Mouse (Mus musculus) fat pad, adult 2 months (tissue): ENCODE data around the gene Rpp21.
"Not testable (repeated sequence)": the region's sequence is repeated elsewhere in the genome, so short reads cannot be mapped to it uniquely, and the experiment has no call there.

Source experiments
- DNase-seq: peaks from one replicate; pipeline ENCODE4 v3.0.0-alpha.2; 2011; ENCODE audit warnings: low read depth, low spot score; ENCODE audit errors: extremely low read depth

Gene Rpp21

DNA sequence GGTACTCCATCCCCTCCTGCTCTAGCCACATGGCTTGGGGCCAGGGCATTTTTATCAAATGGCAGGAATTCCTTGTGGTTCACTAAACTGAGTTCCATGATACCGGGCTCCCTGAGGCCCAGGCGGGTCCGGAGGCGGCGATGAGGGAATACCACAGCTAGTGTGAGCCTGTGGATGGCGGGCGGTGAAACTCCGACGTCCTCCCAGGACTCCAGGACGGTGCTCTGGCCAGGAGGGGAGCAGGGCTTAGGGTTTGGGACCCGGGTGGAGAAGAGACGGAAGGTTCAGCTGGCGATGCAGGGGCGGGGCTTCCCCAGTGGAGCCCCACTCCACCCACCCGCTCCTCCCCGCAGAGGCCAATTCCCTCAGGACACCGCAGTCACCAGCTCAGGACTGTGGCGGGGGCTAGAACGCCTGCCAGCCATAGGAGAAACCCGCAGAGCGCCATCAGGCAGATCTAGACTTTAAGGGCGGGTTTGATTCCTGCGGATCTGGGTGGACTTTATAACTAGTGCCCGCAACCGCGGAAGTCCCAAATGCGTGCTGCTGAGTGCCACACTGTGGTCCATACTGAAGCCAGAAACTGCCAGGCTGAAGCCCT lies 20.4 kb downstream of the Rpp21 start:
- DNase-seq = no peak

DNA sequence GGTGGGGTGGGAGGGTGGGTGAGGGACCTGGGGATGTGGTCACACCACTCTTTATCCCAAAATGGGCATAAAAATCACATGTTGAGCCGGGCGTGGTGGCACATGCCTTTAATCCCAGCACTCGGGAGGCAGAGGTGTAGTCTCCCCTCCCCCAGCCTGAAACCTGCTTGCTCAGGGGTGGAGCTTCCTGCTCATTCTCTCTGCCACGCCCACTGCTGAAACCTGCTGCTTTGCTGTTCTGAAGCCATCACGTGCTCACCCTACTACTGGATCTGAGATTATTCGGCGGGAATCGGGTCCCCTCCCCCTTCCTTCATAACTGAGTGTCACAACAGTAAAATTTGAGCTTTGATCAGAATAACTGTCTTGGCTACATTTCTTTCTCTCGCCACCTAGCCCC lies 22.6 kb downstream of the Rpp21 start:
- DNase-seq = not testable (repeated sequence)

DNA sequence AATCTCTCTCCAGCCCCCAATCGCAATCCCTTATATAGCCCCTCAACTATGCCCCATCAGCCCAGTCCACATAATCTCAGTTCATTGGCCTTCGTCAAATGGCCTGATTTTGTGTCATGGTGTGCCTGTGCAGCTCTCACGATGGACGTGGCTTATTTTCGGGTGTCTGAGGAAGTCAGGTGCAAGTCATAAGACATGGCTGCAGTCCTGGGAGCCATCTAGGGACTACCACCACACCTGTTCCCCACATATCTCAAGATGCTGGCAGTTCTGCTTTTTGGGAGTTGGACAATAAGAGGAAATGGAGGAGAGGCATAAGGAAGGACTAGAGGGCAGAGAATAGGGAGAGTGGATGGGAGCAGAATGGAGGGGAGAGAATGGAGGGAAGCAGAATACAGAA lies 24.3 kb downstream of the Rpp21 start:
- no peak for DNase-seq

DNA sequence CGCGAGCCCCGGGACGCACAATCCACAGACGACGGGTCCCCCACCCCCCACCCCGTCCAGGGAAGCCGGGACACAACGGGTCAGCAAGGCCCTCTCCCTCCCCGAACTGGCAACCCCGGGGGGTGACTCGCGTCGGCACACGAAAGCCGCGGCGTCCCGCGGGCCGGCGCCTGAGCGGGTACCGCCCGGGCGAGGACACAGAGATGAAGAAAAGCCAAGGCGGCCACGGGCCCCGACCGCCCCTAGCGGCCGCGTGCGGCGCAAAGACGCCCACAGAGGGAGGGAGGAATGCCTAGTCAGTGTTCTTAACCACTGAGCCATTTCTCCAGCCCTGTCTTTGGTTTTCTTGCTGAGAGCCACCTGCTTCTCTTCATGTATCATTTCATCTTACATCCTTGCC lies 26.6 kb downstream of the Rpp21 start:
- DNase-seq = peak; percentile 33

DNA sequence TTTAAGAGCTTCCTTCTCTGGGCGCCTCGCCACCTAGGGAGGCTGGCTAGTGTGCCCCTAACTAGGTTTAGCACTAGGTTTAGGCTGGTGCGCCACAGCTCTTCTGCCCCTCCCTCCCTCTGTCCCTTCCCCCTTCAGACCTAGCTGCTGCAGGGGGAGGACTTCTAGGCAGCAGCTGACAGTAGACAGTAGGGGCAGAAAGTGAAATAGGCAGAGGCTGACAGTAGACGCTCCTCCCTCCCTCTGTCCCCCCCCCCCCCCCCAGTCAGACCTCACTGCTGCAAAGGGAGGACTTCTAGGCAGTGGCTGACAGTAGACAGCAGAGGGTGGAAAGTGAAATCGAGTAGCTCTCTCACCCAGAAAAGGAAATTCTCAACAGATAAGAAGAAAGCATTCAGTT lies 28.8 kb downstream of the Rpp21 start:
- no peak for DNase-seq

DNA sequence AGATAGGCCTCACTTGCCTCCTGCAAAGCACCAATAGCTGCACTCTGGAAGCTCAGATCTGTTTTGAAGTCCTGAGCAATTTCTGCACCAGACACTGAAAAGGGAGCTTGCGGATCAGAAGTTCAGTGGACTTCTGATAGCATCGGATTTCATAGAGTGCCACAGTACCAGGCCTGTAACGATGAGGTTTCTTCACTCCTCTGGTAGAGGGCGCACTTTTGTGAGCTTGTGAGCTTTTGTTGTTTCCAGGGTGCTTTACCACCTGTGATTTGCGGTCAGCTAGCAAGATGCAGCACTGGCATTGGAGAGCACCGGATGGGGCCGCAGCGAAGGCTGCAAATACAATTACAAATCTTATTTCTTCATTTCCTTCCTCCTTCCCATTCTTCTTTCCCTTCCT lies 30.9 kb downstream of the Rpp21 start:
- DNase-seq = no peak

DNA sequence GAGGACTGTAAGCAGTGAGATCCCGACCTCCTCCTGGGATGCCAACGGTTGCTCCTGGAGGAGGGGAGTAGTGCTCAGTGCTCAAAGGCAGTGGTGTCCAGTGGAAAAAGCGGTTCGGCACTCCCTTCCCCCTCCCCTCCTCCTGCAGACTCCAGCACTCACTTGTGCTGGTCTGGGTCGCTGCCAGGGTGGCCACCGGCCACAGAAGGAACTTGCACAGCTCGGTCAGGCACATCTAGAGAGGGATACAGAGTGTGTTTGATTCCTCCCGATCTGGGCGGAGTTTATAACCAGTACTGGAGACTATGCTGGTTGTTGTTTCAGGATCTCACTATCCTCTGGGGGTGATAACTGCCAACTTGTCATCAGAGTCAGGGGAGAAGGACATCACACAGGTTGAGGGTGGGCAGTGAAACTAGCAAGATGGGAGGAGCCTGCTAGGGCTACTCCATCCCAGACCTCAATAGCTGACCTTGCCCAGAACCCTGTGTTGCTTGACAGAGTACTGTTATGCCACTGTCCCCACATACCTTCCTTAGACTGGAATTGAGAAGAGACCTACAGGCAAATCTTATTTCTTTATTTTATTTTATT lies 32.5 kb downstream of the Rpp21 start:
- no peak for DNase-seq

DNA sequence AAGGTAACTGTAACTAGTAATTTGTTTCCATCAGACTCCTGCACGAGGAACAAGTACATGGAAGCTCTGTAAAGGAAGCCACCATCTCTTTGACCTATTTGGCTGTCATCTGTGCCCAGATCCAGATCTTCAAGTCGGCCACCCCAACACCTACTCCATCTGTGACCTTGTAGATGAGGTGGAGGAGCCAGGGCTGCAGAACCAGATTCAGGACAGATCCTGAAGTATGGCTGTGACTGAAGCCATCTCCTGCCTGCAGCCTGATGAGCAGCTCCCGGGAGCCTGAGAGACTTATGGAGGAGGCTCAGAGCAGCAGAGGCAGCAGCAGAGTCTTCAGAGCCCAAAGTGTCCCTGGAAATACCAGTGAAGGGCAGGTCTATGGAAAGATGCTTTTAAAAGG lies 33.4 kb downstream of the Rpp21 start:
- no peak for DNase-seq

DNA sequence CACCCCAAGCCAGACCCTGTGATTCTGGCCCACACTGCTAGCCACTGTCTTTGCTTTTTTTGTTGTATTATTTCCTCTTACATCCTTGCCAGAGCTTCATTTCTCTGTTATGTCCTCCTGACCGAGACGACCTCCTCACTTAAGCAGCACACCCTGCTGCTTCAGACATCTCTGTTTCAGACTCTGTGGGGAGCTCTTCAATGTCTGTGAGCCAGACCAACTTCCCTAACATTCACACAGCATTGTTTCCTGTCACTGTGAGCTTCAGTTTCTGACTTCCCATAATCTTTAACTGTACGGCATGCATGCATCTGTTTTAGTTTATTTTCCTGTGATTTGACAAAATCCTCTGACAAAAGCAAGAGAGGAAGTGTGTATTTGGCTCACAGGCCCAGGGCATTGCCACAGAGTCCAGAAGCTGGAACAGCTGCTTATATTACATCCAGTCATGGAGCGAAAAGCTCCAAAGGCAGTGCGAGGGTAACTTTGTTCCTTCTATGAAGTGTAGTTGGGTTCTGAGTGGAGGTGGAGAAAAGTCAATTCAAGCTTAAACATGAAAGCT lies 39.2 kb downstream of the Rpp21 start:
- no peak for DNase-seq

DNA sequence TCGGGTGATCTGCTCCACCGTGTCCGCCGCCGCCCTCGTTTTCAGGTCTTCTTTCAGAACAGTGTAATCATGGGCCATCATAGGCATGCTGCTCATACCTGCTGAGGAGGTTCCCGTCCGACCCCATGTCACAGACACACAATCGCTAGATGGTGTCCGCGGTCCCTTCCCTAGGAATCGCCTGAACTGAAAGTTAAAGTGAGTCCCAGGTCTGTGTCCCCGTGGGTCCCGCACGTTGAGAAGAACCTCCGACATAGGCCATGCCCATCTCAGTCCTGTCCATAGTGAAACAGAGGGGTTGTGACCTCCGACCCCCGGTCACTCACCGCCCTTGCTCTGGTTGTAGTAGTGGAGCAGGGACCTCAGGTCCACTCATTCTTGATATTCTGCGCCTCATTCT lies 42.3 kb downstream of the Rpp21 start:
- DNase-seq = no peak

DNA sequence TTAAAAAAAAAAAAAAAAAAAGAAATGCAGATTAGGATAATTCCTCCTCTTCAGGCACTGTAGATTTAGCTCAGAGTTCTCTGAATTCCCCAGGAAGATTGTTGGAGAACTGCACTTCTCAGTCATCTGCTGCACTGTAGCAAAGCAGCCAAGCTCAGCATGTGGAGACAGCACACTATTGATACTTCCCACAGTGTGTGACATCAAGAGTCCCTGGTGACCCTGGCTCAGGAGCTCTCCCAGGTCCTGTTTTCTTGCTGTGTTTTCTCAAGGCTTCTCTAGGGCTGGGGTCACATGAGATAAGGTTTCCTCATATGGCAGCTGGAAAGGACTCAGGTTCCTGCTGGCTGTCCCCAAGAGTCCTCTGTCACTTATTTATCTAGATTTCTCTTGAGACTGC lies 51.0 kb downstream of the Rpp21 start:
- no peak for DNase-seq

DNA sequence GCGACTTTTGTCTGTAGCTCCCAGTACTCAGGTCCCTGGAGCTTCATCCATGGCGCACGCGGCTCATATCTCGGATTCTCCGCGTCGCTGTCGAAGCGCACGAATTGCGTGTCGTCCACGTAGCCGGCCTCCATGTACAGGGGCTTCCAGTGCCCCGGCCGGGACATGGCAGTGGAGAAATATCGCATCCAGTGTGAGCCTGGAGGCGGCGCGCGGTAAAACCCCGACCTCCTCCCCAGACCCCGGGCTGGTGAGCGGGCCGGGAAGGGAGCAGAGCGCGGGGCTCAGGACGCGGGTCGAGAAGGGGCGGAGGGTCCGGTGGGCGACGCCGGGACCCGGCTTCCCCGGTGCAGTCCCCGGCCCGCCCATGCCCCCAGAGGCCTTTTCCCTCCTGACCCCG lies 52.0 kb downstream of the Rpp21 start:
- no peak for DNase-seq
